Mouse (Mus musculus) limb, embryonic 10.5 days (tissue): Measurements from ENCODE around the gene Fam189a2. TPM values are rescaled to one million over a fixed set of nuclear protein-coding genes. Genes with fewer than 3 reads are reported as not detected.

ENCODE experiments used
- DNase-seq: peaks from one replicate; pipeline ENCODE4 v3.0.0-alpha.2; 2017; ENCODE audit warnings: low spot score
- H3K27ac ChIP-seq: fragments of 300-500 bp; sonication (generic); 2 replicates; pipeline ENCODE4 v1.5.1; 2016; ENCODE audit warnings: mild to moderate bottlenecking
- H3K27me3 ChIP-seq: fragments of 300-500 bp; sonication (generic); 2 replicates; pipeline ENCODE4 v1.6.1; 2016; ENCODE audit warnings: low read depth, mild to moderate bottlenecking; ENCODE audit not compliant: poor library complexity, severe bottlenecking
- H3K36me3 ChIP-seq: fragments of 300-500 bp; sonication (generic); 2 replicates; pipeline ENCODE4 v1.6.1; 2016; ENCODE audit warnings: mild to moderate bottlenecking, moderate library complexity
- H3K4me1 ChIP-seq: fragments of 300-500 bp; sonication (generic); 2 replicates; pipeline ENCODE4 v1.6.1; 2016
- H3K4me3 ChIP-seq: fragments of 300-500 bp; sonication (generic); 2 replicates; pipeline ENCODE4 v1.5.1; 2016; ENCODE audit warnings: mild to moderate bottlenecking, moderate library complexity
- H3K9me3 ChIP-seq: fragments of 300-500 bp; sonication (generic); replicated peaks from 2 replicates; pipeline ENCODE4 v1.6.1; 2016; ENCODE audit warnings: mild to moderate bottlenecking
- WGBS: fragments of 180-500 bp; shearing (Covaris S2); methylation state at CpG from one replicate; pipeline ENCODE4 v1.1.7; 2016; 5-methylcytosine and 5-hydroxymethylcytosine counted together
- polyA plus RNA-seq: library from polyadenylated mRNA; unstranded; fragments of >200 nt; fragmentation: Nextera tagmentation; extraction: Ambion mirVana; gene quantifications from 2 replicates; pipeline ENCODE4 v1.2.1, GENCODE M21; 2016

Gene Fam189a2
- polyA plus RNA-seq, 1 experiment from 2014 or later, result 0.28 TPM

DNA sequence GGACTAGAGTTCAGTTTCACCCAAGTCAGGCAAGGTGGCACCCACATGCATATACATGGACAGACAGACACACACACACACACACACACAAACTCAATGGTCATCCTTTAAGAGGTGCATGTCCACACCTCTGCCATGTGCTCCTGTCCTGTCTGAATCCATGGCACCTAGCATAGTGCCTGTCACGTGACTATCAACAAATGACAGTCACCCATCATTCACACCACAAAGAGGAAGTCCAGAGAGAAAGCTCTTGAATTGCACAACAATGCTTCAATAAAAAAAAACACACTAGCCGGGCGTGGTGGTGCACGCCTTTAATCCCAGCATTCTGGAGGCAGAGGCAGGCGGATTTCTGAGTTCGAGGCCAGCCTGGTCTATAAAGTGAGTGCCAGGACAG, 8.5 kb downstream of the Fam189a2 start:
- Histone ChIP-seq H3K4me3 (no peak overlapping the region), H3K4me1 (peaks cover 7% of the 10 kb centered on the region), H3K27ac (no peak overlapping the region), H3K27me3 (no peaks in the 10 kb centered on the region), H3K36me3 (no peaks in the 10 kb centered on the region), H3K9me3 (no peaks in the 10 kb centered on the region)
- WGBS, result 94% methylated on average over 6 of the region's 6 CpGs
- no peak for DNase-seq

DNA sequence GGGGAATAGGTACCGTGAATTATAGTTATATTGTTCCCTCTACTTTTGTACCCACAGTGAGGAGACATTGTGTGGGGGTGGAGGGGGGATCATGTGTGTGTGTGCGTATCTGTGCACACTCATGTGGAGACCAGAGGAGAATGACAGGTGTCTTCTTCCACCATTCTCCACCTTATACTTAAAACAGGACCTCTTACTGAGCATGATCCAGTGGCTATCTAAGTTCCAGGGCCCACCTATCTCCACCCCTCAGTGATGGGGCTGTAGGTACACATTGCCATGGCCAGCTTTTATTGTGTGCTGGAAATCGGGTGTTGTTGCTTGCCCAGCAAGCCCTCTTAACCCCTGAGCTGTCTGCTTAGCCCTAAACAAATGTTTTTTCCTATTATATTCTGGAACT, 10.1 kb downstream of the Fam189a2 start:
- DNase-seq, result no peak
- no peaks in the 10 kb centered on the region for H3K36me3 ChIP-seq
- H3K27ac ChIP-seq, result no peak overlapping the region
- H3K4me1 ChIP-seq, result peaks cover 14% of the 10 kb centered on the region
- no peak overlapping the region for H3K4me3 ChIP-seq
- H3K9me3 ChIP-seq, result no peaks in the 10 kb centered on the region
- H3K27me3 ChIP-seq, result no peaks in the 10 kb centered on the region
- 85% methylated on average over 3 of the region's 3 CpGs for WGBS

DNA sequence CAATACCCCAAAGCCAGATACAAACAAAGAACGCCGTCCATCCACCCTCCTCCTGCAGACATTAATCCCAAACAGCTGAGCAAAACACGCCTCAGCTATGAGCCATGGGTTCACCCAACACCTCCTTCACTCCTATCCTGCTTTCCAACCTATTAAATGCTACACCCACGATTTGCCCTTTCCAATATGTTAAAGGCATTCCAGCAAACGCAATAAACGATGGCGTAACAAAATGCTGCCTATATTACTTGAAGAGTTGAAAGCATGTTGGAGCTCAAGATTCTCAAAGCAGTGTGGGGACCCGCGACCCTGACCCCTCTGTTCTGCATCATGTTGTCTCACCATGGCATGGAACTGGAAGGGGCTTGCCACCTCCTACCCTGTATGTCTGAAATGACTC, 11.2 kb downstream of the Fam189a2 start:
- Histone ChIP-seq H3K27me3 (no peaks in the 10 kb centered on the region), H3K36me3 (no peaks in the 10 kb centered on the region), H3K27ac (no peak overlapping the region), H3K4me1 (peaks cover 14% of the 10 kb centered on the region), H3K4me3 (no peak overlapping the region), H3K9me3 (no peaks in the 10 kb centered on the region)
- no peak for DNase-seq
- WGBS, result 89% methylated on average over 9 of the region's 9 CpGs

DNA sequence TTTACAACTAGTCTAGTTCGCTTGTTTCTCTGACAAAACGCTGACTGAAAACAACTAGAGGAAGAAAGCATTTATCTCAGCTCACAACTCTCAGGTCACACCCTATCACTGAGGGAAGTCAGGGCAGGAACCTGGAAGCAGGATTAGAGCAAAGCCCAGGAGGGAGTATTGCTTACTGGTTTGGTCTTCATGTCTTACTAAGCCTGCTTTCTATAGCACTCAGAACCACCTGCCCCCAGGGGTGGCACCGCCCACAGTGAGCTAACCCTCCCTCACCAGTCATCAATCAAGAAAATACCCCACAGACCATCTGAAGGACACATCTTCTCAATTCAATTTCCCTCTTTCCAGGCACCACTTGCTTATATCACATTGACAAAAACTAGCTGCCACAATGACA, 12.4 kb downstream of the Fam189a2 start:
- DNase-seq, result no peak
- no peaks in the 10 kb centered on the region for H3K36me3 ChIP-seq
- no peaks in the 10 kb centered on the region for H3K27me3 ChIP-seq
- H3K4me3 ChIP-seq, result no peak overlapping the region
- H3K9me3 ChIP-seq, result no peaks in the 10 kb centered on the region
- H3K4me1 ChIP-seq, result peaks cover 14% of the 10 kb centered on the region
- H3K27ac ChIP-seq, result no peak overlapping the region
- 80% methylated on average over 3 of the region's 3 CpGs for WGBS

DNA sequence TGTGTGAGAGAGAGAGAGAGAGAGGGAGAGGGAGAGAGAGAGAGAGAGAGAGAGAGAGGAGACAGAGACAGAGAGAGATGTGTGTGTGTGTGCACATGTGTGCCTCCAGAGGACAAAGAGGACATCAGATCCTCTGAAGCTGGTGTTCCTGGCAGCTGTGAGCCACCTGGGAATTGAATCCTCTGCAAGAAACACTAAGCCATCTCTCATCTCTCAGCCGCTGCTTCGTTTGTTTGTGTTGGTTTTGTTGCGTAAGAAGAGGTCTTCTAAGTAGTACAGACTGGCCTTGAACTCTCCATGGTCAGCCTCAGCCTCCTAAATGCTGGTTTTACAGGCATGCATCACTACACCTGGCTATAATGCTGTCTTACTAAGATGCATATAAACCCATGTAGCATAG, 12.9 kb downstream of the Fam189a2 start:
- no peak for DNase-seq
- 67% methylated on average over 3 of the region's 3 CpGs for WGBS
- no peak overlapping the region for H3K4me3 ChIP-seq
- no peaks in the 10 kb centered on the region for H3K9me3 ChIP-seq
- peak overlapping the region; percentile 58; the same call in 1 of the 2 replicates for H3K27ac ChIP-seq
- peaks cover 14% of the 10 kb centered on the region for H3K4me1 ChIP-seq
- H3K27me3 ChIP-seq, result no peaks in the 10 kb centered on the region
- H3K36me3 ChIP-seq, result no peaks in the 10 kb centered on the region

DNA sequence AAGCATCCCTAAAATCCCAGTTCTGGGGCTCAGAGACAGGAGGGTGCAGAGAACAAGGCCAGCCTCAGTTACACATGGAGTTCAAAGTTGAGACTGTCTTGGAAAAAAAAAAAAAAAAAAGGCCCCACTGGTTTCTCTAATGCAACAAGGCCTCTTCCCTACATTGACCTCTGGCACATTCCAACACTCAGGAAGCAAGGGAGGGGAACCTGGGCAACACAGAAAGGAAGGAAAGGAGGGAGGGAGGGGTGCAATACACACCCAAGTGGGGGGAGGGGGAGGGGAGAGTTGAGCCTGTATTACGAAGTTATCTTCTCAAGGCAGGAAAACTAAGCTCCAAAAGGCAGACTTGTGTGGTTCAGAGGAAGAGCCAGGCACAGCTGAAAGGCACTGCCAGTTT, 13.4 kb downstream of the Fam189a2 start:
- no peak overlapping the region for H3K4me3 ChIP-seq
- peak overlapping the region; percentile 58 for H3K27ac ChIP-seq
- H3K4me1 ChIP-seq, result peaks cover 14% of the 10 kb centered on the region
- no peak for DNase-seq
- H3K36me3 ChIP-seq, result no peaks in the 10 kb centered on the region
- WGBS, result 46% methylated on average over 1 of the region's 1 CpGs
- no peaks in the 10 kb centered on the region for H3K27me3 ChIP-seq
- H3K9me3 ChIP-seq, result no peaks in the 10 kb centered on the region

DNA sequence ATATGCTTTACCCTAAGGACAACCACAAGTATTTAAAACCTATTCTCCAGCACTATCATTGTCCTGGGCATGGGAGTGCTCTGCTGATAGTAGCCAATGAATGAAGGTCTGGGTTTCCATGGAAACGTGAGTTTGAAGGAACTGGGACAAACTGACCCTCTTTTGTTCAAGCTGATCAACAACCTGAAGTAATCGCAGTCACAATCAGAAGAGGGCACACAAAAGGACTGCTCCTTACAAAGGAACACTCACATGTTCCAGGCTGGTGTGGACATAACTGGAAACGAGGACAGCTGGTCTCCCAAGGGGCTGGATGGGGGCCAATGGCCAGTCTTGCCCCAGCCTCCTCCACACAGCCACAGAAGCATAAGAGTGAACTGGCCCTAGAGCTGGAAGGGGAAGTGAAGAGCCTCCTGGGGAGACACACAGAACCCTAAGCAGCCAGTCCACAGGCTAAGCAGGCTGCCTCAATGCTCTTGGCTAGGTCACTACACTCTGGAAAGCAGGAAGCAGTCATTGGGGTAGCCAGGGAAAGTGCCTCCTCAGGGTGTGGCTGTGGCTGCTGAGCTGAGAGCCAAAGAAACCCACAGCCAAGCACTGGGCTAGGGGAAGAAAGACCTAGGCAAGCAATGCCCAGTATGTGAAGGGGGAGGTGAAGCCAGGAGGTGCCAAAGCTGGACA, 14.0 kb downstream of the Fam189a2 start:
- WGBS, result 75% methylated on average over 3 of the region's 3 CpGs

DNA sequence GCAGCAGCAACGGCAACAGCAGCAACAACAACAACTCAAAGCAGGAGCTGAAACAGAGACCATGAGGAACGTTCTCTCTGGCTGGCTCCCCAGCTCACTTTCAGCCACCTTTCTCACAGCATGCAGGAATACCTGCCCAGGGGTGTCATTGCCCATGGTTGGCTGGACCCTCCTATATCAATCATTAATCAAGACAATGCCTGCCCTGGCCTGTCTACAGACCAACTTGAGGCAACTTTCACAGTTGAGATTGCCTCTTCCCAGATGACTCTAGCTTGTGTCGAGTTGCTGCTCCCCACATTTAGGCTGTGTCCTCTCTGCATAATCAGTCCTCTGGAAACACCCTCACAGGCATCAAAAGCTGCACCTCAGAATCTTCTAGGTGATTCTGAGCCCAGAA, 17.6 kb downstream of the Fam189a2 start:
- no peaks in the 10 kb centered on the region for H3K27me3 ChIP-seq
- H3K36me3 ChIP-seq, result no peaks in the 10 kb centered on the region
- no peak for DNase-seq
- H3K9me3 ChIP-seq, result no peaks in the 10 kb centered on the region
- no peak overlapping the region for H3K27ac ChIP-seq
- WGBS, result 84% methylated on average over 3 of the region's 3 CpGs
- no peak overlapping the region for H3K4me3 ChIP-seq
- H3K4me1 ChIP-seq, result peaks cover 14% of the 10 kb centered on the region

More for the DNA sequence above, 14.0 kb downstream of the Fam189a2 start:
- no peak overlapping the region for H3K4me3 ChIP-seq
- no peaks in the 10 kb centered on the region for H3K36me3 ChIP-seq
- no peak for DNase-seq
- peak overlapping the region; percentile 42; the same call in 1 of the 2 replicates for H3K27ac ChIP-seq
- H3K4me1 ChIP-seq, result peaks cover 14% of the 10 kb centered on the region
- no peaks in the 10 kb centered on the region for H3K27me3 ChIP-seq
- no peaks in the 10 kb centered on the region for H3K9me3 ChIP-seq

DNA sequence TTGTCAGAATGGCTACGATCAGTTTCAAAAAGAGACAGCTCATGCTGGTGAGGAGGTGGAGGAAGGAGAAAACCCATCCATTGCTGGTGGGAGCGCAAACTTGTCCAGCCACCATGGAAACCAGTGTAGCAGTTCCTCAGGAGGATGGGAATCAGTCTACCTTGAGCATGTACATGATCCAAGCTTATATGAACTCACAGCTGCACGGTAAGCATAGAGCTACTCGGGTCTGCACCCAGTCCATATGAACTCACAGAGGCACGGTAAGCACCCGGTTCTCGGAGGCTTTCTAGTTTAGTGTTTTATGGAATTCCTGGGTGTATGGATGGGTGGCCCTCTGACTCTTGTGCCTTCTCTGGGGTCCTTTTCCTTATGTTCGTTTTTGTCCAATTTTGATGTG, 18.3 kb downstream of the Fam189a2 start:
- no peaks in the 10 kb centered on the region for H3K36me3 ChIP-seq
- H3K27ac ChIP-seq, result no peak overlapping the region
- peaks cover 9% of the 10 kb centered on the region for H3K4me1 ChIP-seq
- no peaks in the 10 kb centered on the region for H3K9me3 ChIP-seq
- DNase-seq, result no peak
- H3K27me3 ChIP-seq, result no peaks in the 10 kb centered on the region
- WGBS, result 96% methylated on average over 8 of the region's 8 CpGs
- H3K4me3 ChIP-seq, result no peak overlapping the region

DNA sequence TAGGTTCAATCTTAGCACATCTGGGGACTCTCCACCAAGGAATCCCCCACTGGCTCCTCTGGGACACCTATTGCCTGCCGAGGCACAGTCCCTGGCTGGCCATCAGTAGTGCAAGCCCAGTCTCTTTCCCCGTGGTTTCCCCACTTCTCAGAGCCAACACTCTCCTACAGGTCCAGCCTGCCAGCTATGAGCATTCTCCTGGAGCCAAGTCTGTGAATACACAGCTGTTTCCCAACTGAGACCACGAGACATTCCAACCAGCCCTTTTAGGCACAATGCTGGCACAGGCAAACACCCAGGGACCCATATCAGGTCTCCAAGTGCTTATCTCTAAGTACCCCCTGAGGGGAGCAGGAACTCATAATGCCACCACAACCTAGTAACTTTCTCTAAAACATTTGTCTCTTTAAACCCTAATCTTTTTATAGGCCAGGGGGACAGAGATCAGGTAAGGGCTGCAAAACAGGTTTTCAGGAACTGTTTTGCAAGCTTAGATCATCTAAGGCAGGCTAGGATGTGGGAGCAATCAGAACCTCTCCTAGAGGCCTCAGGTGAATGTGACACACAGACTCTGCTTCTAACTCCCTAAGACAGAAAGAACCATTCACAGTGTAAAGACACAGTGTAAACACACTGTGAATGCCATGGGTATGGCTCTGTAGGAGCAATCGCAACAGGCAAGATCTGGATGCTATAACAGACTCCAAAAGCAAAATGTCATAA, 23.0 kb downstream of the Fam189a2 start:
- no peak for DNase-seq
- H3K4me3 ChIP-seq, result no peak overlapping the region
- no peaks in the 10 kb centered on the region for H3K27me3 ChIP-seq
- WGBS, result 75% methylated on average over 4 of the region's 4 CpGs
- no peak overlapping the region for H3K27ac ChIP-seq
- no peaks in the 10 kb centered on the region for H3K36me3 ChIP-seq
- H3K4me1 ChIP-seq, result no peaks in the 10 kb centered on the region
- no peaks in the 10 kb centered on the region for H3K9me3 ChIP-seq

DNA sequence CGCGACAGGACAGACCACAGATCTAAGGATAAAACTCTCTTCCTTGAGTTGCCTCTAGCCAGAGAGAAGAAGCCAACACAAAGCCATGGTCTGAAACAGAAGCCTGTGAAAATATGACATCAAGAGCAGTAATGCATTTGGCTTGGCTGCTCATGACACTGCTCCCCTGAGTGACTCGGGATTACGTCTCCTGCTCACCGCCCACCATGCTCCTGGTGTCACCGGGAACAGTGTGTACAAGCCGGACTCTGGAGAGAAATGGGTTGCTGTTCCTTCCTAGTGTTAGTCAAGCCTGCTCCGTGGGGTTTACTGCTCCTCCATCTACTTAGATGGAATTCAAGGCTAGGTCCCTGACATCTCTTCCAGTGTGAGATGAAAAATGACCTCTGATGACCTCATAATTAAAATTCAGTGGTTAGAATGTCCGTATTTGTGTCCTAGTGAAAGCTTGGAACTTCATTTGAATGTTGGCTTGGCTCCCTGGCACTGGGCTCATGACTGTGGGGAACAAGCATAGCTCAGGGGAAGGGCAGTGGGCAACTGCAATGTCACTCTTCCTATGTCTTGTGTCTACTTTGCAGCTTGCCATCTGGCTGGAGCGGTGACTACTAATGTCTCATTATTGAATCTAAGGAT, 23.7 kb downstream of the Fam189a2 start:
- WGBS, result 94% methylated on average over 10 of the region's 10 CpGs
- no peak for DNase-seq

DNA sequence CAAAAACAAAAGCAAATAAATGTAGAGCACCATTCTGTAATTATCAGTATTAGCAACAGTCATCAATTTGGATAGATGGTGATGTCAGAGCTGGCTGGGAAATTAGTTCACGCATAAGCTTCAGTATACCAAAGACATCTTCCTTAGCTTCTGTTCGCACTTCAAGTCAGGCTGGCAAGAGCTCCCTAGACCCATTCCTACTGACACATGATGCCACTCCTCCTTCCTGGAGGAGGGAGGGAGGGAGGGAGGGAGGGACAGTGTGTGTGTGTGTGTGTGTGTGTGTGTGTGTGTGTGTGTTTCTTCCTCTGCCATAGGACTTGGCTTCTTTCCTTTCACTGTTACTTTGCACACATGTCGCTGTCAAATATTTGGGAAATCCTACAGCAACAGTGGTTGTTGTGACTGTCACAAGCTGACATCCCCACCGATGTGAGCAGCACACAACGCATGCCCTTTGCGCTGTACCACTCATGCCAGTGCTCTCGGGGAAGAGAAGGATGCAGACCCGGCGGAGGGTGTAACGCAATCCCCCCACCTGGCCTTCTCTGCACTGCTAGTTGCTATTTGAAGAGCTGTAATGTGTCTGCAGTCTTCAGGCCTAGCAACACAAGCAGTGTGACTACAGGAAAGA, 34.9 kb downstream of the Fam189a2 start:
- no peaks in the 10 kb centered on the region for H3K9me3 ChIP-seq
- WGBS, result 88% methylated on average over 10 of the region's 10 CpGs
- no peaks in the 10 kb centered on the region for H3K27me3 ChIP-seq
- no peak overlapping the region for H3K27ac ChIP-seq
- DNase-seq, result no peak
- no peaks in the 10 kb centered on the region for H3K4me1 ChIP-seq
- no peaks in the 10 kb centered on the region for H3K36me3 ChIP-seq
- H3K4me3 ChIP-seq, result no peak overlapping the region

More for the DNA sequence above, 23.7 kb downstream of the Fam189a2 start:
- H3K4me1 ChIP-seq, result no peaks in the 10 kb centered on the region
- no peak overlapping the region for H3K4me3 ChIP-seq
- H3K27me3 ChIP-seq, result no peaks in the 10 kb centered on the region
- no peaks in the 10 kb centered on the region for H3K36me3 ChIP-seq
- H3K9me3 ChIP-seq, result no peaks in the 10 kb centered on the region
- H3K27ac ChIP-seq, result no peak overlapping the region

DNA sequence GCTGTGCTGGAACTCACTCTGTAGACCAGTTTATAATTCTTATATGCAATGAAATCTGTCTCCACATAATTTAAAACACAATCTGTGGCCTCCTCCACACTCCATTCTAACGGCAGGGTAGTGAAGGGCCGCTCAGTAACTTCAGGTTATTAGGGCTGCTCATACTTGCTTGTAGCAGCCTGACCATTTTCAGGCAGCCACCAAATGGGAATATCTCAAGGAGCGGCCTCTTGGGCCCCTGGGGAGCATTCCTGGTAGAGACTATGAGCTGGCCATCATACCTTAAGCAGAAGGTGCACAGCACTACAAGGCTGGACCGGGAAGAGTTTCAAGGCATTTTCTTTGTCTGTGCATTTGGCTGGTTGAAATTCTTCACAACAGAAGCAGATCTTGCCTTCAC, 42.7 kb downstream of the Fam189a2 start:
- H3K27me3 ChIP-seq, result no peaks in the 10 kb centered on the region
- WGBS, result 83% methylated on average over 4 of the region's 4 CpGs
- H3K4me3 ChIP-seq, result no peak overlapping the region
- 0 out of 2 replicates have a peak, but pooled peaks cover 3% of the 10 kb centered on the region for H3K4me1 ChIP-seq
- H3K9me3 ChIP-seq, result no peaks in the 10 kb centered on the region
- no peak for DNase-seq
- H3K36me3 ChIP-seq, result no peaks in the 10 kb centered on the region
- H3K27ac ChIP-seq, result no peak overlapping the region
